Mouse (Mus musculus) heart, postnatal 14 days (tissue): ENCODE measurements around the gene RPS10-NUDT3. TPM values are rescaled to one million over a fixed set of nuclear protein-coding genes. Genes with fewer than 3 reads are reported as not detected.

Experiments used
- DNase-seq, 2 experiments: peaks; one replicate each; pipeline ENCODE4 v3.0.0; 2021 to 2022
- intact Hi-C: fragments of 180-260 bp; cut with DNase I; formaldehyde crosslinking; loops from one replicate; pipeline ENCODE4 v1.15.1; 2025
- total RNA-seq, 2 experiments: library from RNA; stranded (reverse); gene quantifications; 2 replicates each; pipeline ENCODE4 v1.2.3; 2021

The RPS10-NUDT3 gene
- total RNA-seq, 2 experiments from 2014 or later: not detected

- intact Hi-C loops: loop anchor here (5.0 kb wide), 1 partner anchor 230 kb away; no protein-coding TSS in a partner anchor
- DNase-seq: no peak
Measured at GRCm38 (mm10) chr17:27532095-27532494, 102.9 kb downstream of the RPS10-NUDT3 start.

Other genes starting within 250 kb of the RPS10-NUDT3 start
- under 1 TPM; 0.15 to 0.19 TPM for gene Grm4, start 113.8 kb downstream of the RPS10-NUDT3 start, total RNA-seq
- 10 to 100 TPM; 37.1 to 38.2 TPM for gene Hmga1, start 78.7 kb downstream of the RPS10-NUDT3 start, total RNA-seq
- 10 to 100 TPM in 1 of 2 experiments, 1 to 10 TPM in 1; 10.0 to 10.4 TPM for gene AI413582, start 69.5 kb downstream of the RPS10-NUDT3 start, total RNA-seq
- gene Nudt3, start 11.7 kb downstream of the RPS10-NUDT3 start, total RNA-seq: 100 to 1,000 TPM; 320 to 341 TPM
- gene Rps10, start 1.4 kb upstream of the RPS10-NUDT3 start, total RNA-seq: 100 to 1,000 TPM; 542 to 580 TPM
- under 1 TPM; 0.27 to 0.48 TPM for gene Pacsin1, start 20.3 kb upstream of the RPS10-NUDT3 start, total RNA-seq
- not detected for gene Spdef, start 93.7 kb upstream of the RPS10-NUDT3 start, total RNA-seq
- gene D17Wsu92e, start 185.4 kb upstream of the RPS10-NUDT3 start, total RNA-seq: 100 to 1,000 TPM; 114 to 117 TPM
- gene Snrpc, start 202.9 kb upstream of the RPS10-NUDT3 start, total RNA-seq: 10 to 100 TPM; 61.8 to 70.0 TPM
- 10 to 100 TPM; 14.3 to 18.7 TPM for gene Uhrf1bp1, start 221.2 kb upstream of the RPS10-NUDT3 start, total RNA-seq